Mouse (Mus musculus): ENCODE results near the gene Ola1.

The Ola1 gene

DNA sequence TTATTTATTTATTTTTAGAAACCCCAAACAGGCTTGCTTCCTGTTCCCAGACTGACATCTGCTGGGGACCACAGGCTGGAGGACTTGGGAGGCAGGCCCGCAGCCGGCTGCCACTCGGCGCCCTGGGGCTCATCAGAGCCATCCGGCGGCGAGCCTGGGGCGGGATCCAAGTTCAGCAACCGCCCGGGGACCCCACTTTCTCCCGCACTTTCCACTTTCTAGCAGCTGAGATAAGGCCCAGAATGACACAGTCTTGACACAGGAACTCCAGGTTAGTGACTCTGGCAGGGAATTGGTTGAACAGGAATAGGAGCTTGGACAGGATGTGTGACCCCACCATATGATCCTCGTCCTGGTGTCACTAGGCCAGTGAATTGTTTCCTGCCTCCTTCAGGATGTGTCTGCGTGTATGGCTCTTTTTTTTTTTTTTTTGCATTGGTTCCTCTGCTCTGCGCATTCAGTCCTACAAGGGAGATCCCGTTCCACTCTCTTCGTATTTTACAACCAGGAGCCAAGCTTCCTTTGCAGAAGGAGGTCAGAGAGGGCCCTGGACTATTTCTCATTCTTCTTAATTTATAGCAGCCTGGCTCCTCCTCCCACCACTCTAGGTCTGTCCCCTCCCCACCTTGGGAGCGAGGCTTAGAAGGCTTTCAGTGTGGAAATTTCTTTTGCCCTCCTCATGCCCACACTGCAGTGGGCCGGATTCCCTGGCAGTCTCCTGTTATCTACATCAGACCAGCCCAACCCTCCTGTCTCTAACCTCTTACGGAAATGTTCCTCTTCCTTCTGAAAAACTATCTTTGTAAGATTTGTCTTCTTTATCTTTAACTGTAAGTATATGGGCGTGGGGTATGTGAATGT is 152.2 kb downstream of the Ola1 start:
- in situ Hi-C loops (cut with MboI, MseI), result no loop called here

DNA sequence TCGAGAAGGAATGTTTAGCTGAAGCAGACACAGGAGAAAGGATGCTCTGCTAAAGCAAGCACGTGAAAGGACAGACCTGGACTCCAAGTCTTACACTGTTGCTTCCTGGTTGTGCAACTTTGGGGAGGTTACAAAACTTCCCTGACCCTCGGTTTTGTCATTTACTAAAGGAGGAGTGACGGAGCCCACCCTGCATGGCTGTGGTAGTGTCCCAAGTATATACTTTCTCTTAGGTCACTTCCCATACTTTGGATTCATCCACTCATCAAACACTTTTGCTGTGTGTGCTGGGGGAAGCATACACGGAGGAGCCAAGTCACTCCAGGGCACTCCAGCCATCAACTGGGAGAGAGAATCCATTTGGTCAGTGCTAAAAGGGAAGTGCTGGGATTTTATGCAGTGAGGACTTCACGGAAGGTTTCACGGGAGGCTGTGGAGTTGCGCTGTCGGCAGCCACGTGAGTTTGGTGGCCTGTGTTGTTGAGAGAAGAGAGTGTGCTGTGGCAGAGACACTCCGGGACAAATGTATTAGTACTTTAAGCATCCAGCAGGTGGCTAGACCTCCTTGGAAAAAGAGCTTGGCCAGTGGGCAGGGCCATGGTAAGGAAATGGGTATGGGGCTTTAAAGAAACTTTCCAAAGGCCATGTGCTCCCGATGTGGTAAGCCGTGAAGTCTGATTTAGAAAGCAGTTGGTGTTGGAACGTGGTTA is 154.7 kb downstream of the Ola1 start:
- in situ Hi-C loops (cut with MboI, MseI), result no loop called here

DNA sequence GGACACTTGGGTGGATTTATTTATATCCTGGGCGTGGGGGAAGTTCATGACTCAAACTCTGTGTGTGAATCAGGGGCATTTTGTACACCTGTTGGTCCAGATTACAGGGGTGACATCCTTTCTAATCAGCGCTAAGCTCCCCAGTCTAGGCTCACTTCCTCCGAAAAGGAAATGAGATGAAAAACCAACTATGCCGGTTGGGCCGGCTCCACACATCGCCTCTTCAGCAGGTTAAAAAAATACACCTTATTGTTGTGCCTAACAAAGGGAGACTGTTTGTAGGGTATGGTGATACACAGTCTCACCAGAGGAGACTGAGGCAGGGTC is 158.5 kb downstream of the Ola1 start:
- in situ Hi-C loops (cut with MboI, MseI), result no loop called here

DNA sequence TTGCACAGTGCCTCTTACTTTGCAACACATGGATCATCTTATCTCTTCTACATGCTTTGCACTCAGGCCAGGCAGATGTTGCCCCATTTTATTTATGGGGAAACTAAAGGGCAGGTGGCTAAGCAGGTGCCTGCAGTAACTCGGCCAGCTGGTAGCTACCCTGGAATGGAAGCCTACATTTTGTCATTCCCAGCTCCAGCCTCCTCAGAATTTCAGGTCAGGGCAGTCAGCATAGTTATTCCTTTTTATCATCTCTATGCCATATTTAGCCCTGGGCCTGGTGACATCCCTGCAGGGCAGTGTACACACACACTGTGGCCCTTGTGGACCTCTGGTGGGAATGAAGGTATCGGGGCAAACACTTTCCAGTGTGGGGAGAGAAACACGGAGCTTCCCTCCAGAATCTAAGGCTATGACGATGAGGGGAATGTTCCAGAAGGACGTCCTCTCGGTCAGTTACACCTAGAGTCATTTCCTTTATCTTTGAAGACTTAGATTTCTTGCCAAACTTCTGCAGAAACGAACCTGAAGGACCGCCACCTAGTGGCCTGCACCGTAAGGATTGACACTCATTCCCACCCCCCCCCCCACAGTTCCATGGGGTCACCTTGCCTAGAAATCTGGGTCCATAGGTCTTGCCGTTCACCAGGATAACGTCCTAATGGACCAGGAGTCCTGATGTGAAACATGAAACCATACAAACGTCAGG is 159.0 kb downstream of the Ola1 start:
- in situ Hi-C loops (cut with MboI, MseI), result no loop called here

DNA sequence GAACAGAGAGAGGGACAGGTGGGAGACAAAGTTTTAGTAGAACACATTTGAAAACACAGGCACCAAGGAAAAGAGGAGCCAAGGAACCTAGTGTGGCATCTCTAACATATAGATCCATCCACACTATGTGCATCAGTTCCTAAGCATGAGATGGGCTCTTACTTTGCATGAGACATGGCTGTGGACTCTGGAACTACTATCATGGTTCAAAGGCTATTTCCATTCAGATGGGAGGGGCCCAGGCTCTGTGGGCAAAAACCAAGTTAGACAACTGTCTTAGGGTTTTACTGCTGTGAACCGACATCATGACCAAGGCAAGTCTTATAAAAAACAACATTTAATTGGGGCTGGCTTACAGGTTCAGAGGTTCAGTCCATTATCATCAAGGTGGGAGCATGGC is 160.4 kb downstream of the Ola1 start:
- in situ Hi-C loops (cut with MboI, MseI), result no loop called here

DNA sequence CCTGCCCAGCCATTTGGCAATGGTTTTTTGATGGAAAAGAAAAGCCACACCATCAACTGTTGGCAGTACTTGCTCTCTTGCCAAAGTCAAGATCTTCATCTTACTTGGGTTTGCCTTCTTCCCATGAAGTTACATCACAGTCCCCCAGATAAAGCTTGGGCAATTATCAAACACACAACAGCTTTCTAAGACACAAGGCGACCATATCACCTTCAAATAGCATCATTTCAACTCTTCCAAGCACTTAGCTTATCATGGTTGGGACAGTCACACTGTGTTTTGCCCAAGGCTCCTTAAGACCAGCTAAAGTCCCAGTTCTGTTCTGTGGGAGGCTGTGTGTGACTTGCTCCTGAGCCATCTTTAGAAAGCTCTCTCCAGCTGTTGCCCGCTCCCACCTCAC is 161.1 kb downstream of the Ola1 start:
- in situ Hi-C loops (cut with MboI, MseI), result no loop called here

DNA sequence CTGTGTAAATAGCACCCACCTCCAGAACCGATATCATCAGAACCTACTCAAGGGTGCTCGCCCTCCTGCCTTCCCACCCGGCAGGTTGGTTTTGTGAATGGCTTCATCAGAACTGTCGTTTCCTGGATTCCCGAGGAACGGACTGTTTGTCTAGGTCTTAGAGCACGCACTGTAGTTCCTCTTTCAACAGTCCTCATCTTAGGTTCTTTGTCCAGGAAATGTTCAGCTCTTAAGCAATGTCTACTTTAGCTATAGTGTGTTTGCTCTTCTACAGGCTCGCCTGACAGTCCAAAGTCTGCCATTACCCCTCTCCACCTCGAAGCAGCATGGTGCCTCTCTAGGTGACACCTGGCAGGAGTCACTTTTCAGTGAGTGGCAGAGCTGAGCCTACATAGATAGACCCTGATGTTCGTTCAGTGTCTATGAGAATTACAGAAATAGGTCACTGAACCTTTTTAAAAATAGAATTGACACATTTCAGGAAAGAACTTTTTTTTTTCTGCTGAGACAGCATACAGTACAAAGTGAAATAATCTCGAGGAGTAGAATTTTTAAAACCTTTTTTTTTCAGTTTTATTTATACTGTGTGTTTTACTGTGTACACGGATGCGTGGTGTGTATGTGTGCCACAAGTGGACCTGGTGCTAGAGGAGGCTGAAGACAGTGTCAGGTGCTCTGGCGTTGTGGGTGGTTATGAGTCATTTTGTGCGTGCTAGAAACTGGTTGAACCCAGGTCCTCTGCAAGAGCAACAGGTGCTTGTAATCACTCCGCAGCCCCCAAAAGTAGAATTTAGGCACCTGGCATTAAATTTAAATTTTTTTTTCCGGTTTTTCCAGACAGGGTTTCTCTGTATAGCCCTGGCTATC is 162.4 kb downstream of the Ola1 start:
- in situ Hi-C loops (cut with MboI, MseI), result no loop called here

DNA sequence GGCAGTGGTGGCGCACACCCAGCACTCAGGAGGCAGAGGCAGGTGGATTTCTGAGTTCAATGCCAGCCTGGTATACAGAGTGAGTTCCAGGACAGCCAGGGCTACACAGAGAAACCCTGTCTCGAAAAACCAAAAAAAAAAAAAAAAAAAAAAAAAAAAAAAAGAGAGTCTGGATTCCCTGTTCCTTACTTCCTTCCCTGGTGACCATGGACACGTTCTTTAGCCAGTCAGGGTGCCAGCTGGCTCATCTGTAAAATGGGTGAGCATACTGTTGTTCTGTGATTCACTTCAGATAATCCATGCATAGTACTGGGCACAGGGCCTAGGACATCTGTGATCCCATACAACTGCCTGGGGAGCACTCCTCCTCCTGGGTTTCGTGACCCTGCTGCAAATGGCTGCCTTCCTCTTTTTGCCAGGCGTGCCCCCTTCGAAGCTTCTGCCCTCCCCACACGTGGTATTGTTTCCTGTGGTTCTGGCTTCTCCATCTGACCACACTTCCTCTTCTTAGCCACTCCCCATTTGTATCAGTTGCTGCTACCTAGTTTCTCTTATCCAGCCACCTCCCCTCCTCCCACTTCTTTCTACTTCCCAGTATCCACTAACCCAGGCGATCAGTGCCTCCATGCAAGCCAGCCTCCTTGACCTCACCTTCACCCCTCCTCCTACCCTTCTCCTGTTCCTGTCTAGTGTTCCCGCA is 164.8 kb downstream of the Ola1 start:
- in situ Hi-C loops (cut with MboI, MseI), result no loop called here

DNA sequence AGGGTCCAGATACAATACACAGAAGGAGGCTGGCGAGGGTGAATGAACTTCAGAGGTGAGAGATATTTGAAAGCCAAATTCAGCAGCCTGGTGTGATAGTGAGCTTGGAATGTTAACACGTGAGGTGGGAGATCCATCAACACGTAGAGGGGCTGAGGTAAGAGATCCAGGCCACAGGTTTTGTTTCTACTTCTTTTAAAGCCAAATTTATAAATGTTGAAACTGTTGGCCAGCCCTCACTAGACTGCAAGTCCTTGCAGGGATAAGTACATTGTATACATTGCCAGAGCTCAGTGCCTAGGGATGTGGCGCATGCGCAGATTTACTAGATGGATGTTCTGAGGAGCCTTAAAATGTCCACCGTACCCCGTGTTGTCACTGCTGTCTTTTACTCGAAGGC is 168.3 kb downstream of the Ola1 start:
- in situ Hi-C loops (cut with MboI, MseI), result no loop called here

DNA sequence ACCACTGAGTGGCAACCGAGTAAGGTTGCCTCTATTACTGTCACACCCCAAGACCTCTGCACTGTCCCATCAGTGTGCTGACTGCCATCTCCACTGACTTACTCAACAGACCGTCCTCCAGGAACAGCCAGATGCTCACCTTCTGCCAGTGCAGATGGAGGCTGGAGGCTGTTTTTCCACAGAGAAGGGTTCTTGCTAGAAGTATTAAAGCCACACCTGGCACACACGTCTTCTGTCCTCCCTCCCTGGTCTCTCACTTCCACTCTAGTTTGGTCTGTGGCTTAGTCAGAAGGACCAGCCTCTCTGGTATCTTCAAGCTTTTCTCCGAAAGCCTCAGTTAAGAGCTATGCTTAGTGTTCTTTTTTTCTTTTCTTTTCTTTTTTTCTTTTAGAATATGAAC is 168.7 kb downstream of the Ola1 start:
- in situ Hi-C loops (cut with MboI, MseI), result no loop called here

DNA sequence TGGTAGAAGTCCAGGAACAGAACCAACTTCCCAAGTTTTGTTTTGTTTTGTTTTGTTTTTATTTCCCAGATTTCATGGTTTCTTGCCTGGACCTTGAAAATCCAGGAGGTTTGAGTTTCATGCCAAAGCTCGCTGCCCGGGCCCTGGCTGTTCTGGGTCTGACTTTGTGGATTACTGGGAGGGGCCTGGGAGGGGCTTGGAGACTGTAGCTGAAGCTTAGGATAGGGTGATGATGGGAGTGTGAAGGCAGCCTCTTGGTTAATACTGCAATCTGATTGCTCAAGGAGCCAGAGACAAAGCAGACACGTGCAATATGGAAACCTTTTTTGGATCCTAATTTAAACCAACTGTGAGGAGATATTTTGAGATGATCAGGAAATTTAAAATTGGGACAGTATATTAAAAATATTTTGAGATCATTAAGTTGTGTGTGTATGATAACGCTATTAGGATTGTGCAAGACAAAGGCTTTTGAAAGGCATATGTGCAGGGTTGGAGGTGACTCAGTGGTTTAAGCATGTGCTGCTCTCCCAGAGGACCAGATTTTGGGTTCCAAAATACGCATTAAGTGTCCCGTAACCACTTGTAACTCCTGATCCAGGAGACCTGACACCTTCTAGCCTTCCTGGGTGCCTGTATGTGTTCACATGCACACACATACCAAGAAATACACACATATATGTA is 169.6 kb downstream of the Ola1 start:
- in situ Hi-C loops (cut with MboI, MseI), result no loop called here

DNA sequence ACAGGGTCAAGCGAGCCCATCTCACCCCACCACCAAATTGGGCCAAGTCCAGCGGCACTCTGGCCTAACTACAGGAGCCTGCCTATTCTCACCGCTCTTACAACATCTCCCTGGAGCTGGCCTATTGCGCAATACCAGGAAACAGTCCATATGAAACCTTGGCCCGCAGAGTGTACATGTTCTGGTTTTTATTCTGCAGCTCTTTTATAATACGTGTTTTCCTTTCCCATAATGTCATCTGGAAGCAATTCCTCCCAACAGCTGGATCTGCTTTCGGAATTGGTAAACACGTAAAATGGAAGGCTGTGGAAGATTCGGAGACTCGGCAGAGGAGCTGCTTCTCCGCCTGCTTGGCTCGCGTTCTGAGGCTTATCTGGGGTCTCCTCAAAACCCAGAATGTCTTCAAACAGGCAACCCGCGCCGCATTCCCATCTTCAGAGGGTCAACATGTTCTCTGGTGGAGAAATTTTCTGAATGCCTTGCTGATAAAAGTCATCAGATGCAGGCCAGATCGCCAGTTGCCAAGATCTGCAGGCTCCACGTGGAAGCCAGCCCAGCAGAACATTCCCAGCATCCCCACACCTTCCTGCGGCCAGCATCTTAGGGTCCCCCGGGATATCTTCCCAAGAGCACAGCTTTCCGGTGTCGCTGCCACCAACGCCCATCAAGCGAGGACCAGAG is 171.5 kb downstream of the Ola1 start:
- in situ Hi-C loops (cut with MboI, MseI), result no loop called here

DNA sequence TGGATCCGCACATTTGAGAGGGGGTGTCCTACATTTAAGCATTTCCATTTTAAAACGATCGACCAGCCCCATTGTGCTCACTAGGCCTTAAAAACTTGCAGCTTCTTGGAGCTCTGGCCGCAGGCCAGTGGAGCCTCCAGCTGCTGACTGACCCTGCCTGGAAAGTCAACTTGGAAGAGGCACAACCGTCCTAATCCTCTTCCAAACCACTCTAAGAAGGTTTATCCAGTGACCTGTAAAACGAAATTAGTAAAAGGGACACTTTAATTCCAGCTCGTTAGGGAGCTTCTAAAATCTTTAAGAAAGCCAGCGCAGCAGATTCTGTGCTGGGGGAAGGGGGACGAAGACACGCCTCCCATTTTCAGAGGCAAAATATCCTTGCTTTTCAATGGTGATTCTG is 172.1 kb downstream of the Ola1 start:
- in situ Hi-C loops (cut with MboI, MseI), result no loop called here

DNA sequence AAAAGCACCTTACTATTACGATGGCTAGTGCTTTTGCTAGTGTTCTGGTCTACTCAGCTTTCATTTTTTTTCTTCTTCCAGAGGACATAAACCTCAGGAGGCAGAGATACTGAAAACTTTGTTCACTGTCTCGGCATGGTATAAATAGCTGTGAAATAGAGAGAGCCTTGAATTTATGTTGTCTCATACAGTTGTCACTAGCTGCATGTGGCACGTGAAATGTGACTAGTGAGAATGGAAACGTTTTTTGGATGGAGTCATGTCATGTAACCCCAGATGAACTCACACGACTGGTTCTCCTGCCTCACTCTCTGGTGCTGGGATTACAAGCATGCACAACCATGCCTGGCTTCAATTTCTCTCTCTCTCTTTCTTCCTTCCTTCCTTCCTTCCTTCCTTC is 173.2 kb downstream of the Ola1 start:
- in situ Hi-C loops (cut with MboI, MseI), result no loop called here
